Mouse (Mus musculus) spleen, postnatal 0 days (tissue): Measurements from ENCODE around the gene Ccdc183. TPM values are rescaled to one million over a fixed set of nuclear protein-coding genes. Genes with fewer than 3 reads are reported as not detected.

Experiments used
- polyA plus RNA-seq: library from polyadenylated mRNA; unstranded; fragments of >200 nt; fragmentation: Nextera tagmentation; extraction: Ambion mirVana; gene quantifications from 2 replicates; pipeline ENCODE4 v1.2.1, GENCODE M21; 2015

Ccdc183 gene
- 0.13 and 0.16 TPM in 2 replicates for polyA plus RNA-seq

GRCm38 (mm10) chr2:25617578-25617977 is at the start of gene Ccdc183:
Gene Ccdc183, minus strand, starts transcription at chr2:25617678.

DNA sequence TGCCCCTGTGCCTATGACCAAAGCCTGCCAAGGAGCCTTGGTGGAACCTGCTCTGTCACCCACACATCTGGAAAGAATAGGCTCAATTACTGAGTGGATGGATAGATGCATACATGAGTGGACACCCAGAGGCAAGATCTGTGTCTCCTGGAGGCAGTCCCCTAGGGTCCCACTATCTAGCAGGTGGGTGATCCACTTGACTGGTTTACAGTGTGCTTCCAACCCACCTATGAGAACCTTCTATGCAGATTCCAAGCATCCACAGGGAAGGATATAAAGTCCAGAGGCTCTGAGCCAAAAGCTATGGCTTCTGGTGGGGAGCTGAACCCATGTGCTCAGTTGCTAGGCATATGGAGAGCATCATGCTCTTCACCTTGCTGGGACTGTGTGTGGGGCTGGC is 40.2 kb upstream of the Ccdc183 start, which contains the start of gene Lcn5:
Gene Lcn5, plus strand, starts transcription at position 301 of the 400 bp plus-strand sequence.

GRCm38 (mm10) chr2:25652902-25653301 is 35.4 kb upstream of the Ccdc183 start, which contains the start of gene Lcn8:
Gene Lcn8, plus strand, starts transcription at chr2:25653120.

GRCm38 (mm10) chr2:25627811-25628210 is 10.3 kb upstream of the Ccdc183 start, which contains the start of gene Fcna:
Gene Fcna, minus strand, starts transcription at chr2:25628030.

GRCm38 (mm10) chr2:25621229-25622200 is 4.0 kb upstream of the Ccdc183 start, which contains the start of gene Tmem141:
Gene Tmem141, minus strand, starts transcription at chr2:25622005.

DNA sequence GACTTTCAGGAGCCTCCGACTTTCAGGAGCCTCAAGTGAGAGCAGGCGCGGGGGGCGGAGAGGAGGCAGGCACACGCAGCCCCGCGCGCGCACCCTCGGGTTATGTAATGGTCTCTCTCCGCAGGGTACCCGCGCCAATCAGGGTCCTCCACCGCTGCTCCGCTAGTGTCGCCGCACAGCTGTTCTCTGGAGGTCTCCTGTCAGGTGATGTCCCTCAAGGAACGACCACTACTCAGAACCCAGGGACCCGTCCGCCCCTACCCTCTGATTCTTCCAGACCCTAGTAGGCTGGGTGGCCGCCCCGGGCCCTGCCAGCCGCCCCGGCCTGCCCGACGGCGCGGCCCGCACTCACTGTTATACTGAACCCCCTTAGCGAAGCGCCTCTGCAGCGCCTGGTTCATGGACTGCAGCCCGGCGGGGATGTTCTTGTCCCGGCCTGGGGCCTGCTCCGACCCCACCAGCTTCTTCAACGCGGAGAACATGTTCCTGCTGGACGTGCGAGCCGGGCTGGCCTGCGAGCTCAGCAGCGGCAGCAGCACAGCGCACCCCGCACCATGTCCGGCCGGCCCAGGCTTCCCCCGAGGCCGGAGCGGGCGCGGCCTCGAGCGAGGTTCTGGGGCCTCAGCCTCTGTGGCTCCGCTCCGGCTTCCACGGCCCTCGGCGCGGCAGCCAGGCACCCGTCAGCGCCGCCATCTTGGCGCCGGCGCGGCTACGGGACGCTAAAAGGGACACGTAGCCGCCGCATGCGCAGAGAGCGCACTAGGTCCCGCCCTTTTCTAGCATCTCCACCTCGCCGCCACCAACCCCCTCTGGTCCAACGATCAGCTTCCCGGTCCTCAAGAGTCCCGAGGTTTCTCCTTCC is 9.5 kb downstream of the Ccdc183 start, which contains the start of gene Rabl6:
Gene Rabl6, minus strand, starts transcription at position 761 of the 862 bp plus-strand sequence.

GRCm38 (mm10) chr2:25581294-25581864 is 36.1 kb downstream of the Ccdc183 start, which contains the start of gene Ajm1:
Gene Ajm1, minus strand, starts transcription at chr2:25581757.

GRCm38 (mm10) chr2:25574579-25575431 is 42.7 kb downstream of the Ccdc183 start, which contains the start of the genes Mamdc4 and Phpt1:
Gene Mamdc4, minus strand, starts transcription at chr2:25574845.
Gene Phpt1, minus strand, starts transcription at chr2:25575224.

Other genes with a start within 250 kb of the Ccdc183 start
- 28.3 and 28.4 TPM in 2 replicates for gene Sapcd2, start 245.4 kb downstream of the Ccdc183 start, polyA plus RNA-seq
- 1.3 and 2.0 TPM in 2 replicates for gene Entpd2, start 221.8 kb downstream of the Ccdc183 start, polyA plus RNA-seq
- 11.4 and 14.1 TPM in 2 replicates for gene Npdc1, start 218.3 kb downstream of the Ccdc183 start, polyA plus RNA-seq
- 1.7 and 2.6 TPM in 2 replicates for gene Fut7, start 194.4 kb downstream of the Ccdc183 start, polyA plus RNA-seq
- 1.5 and 1.6 TPM in 2 replicates for gene Abca2, start 189.0 kb downstream of the Ccdc183 start, polyA plus RNA-seq
- gene Clic3, start 160.8 kb downstream of the Ccdc183 start, polyA plus RNA-seq: 4.8 and 4.9 TPM in 2 replicates
- 22.5 and 28.9 TPM in 2 replicates for gene Paxx, start 156.6 kb downstream of the Ccdc183 start, polyA plus RNA-seq
- gene Ptgds, start 147.6 kb downstream of the Ccdc183 start, polyA plus RNA-seq: 1.7 and 2.4 TPM in 2 replicates
- not detected in 2 replicates for gene Lcn12, start 123.8 kb downstream of the Ccdc183 start, polyA plus RNA-seq
- gene Fbxw5, start 116.9 kb downstream of the Ccdc183 start, polyA plus RNA-seq: 30.8 and 34.7 TPM in 2 replicates
- 2.9 and 3.8 TPM in 2 replicates for gene C8g, start 116.0 kb downstream of the Ccdc183 start, polyA plus RNA-seq
- 19.0 and 19.7 TPM in 2 replicates for gene Traf2, start 70.7 kb downstream of the Ccdc183 start, polyA plus RNA-seq
- gene Edf1, start 59.8 kb downstream of the Ccdc183 start, polyA plus RNA-seq: 166 and 189 TPM in 2 replicates
- gene Mamdc4, start 42.8 kb downstream of the Ccdc183 start, polyA plus RNA-seq: 0.29 and 0.80 TPM in 2 replicates
- gene Phpt1, start 42.5 kb downstream of the Ccdc183 start, polyA plus RNA-seq: 52.5 and 57.5 TPM in 2 replicates
- 0.02 and 0.45 TPM in 2 replicates for gene Ajm1, start 35.9 kb downstream of the Ccdc183 start, polyA plus RNA-seq
- 31.4 and 36.5 TPM in 2 replicates for gene Rabl6, start 9.2 kb downstream of the Ccdc183 start, polyA plus RNA-seq
- gene Tmem141, start 4.3 kb upstream of the Ccdc183 start, polyA plus RNA-seq: 10.7 and 15.0 TPM in 2 replicates
- gene Fcna, start 10.4 kb upstream of the Ccdc183 start, polyA plus RNA-seq: 24.5 and 35.1 TPM in 2 replicates
- not detected in 2 replicates for gene Lcn8, start 35.4 kb upstream of the Ccdc183 start, polyA plus RNA-seq
- not detected in 2 replicates for gene Lcn5, start 40.3 kb upstream of the Ccdc183 start, polyA plus RNA-seq
- gene Lcn6, start 59.1 kb upstream of the Ccdc183 start, polyA plus RNA-seq: not detected in 2 replicates
- gene Lcn10, start 65.0 kb upstream of the Ccdc183 start, polyA plus RNA-seq: not detected in 2 replicates
- gene Obp2a, start 82.4 kb upstream of the Ccdc183 start, polyA plus RNA-seq: not detected in 2 replicates
- gene Bmyc, start 89.1 kb upstream of the Ccdc183 start, polyA plus RNA-seq: 18.2 and 23.9 TPM in 2 replicates
- gene Obp2b, start 119.3 kb upstream of the Ccdc183 start, polyA plus RNA-seq: not detected in 2 replicates
- gene Lcn3, start 147.9 kb upstream of the Ccdc183 start, polyA plus RNA-seq: not detected in 2 replicates
- not detected in 2 replicates for gene Lcn11, start 159.3 kb upstream of the Ccdc183 start, polyA plus RNA-seq
- not detected in 2 replicates for gene Gm13539, start 164.6 kb upstream of the Ccdc183 start, polyA plus RNA-seq
- gene Glt6d1, start 198.2 kb upstream of the Ccdc183 start, polyA plus RNA-seq: not detected in 2 replicates
- not detected in 2 replicates for gene Lcn9, start 205.5 kb upstream of the Ccdc183 start, polyA plus RNA-seq
- gene Sohlh1, start 229.6 kb upstream of the Ccdc183 start, polyA plus RNA-seq: 0.12 TPM in 1 of 2 replicates, not detected in the other
- gene Kcnt1, start 246.1 kb upstream of the Ccdc183 start, polyA plus RNA-seq: 0.05 and 0.16 TPM in 2 replicates